Mouse (Mus musculus) lung, postnatal 0 days (tissue): ENCODE measurements around the gene Tha1.

ENCODE experiments used
- CTCF ChIP-seq: IDR thresholded peaks from 2 replicates; pipeline ENCODE4 v1.5.1; 2016; ENCODE audit warnings: antibody characterized with exemption, mild to moderate bottlenecking
- EP300 ChIP-seq: IDR thresholded peaks from 2 replicates; pipeline ENCODE4 v1.6.1; 2016; ENCODE audit warnings: antibody characterized with exemption, mild to moderate bottlenecking, control low read depth

DNA sequence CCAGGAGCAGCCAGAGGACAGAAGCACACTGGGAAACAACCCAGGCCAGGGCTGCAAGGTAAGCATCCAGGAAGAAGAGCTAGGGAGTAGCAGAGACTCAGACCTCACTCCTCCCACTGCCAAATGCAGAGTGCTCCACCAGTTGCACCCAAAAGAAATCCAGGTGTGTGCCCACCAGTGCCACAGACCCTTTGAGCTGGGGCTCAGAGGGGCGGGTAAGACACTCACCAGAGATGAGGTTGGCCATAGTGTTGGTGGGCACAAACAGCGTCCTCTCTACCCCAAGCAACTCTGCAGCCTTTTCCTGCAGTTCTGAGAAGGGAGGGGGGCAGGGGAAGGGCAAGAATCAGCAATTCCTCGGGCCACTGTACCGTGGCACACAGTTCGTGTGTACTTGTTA, 1.9 kb downstream of the Tha1 start:
- TF ChIP-seq CTCF (no peak), EP300 (no peak)
